ENCODE assay signal across 8 mouse cellular contexts in the genomic region with DNA sequence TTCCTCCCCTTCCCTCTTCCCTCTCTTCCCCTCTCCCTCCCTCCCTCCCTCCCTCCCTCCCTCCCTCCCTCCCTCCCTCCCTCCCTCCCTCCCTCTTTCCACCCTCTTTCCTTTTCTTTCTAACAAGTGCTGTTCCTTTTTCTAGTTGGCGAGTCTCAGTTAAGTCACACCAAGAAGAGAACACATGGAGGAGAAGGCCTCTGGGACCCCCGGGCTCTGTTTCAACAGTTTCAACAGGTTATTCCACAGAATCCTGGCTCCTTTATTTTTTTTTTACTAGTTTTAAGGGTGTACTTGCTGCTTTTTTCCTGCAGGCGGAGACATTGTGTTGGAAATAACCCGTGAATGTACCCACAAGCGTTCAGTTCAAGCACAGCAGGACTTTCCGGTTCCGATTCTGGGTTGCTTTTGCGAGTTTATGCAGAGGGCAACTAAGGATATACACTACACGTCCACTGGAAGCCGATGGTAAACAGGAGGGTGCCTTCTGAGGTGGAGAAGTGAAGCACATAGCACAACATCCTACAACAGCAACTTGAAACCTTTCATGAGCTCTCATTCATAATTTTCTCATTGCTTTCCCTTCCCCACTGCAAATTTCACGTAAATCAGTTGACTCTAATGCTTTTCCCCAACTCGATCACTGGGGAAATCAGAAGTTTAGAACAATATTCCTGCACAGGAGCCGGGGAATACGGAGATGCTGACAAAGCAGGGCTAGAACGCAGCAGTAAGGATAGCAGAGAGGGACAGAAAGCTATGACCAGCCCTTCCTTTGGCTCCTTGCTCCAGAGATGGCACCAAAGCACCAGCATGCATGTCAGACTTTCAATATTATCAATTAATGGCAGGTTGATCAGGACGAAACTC. TPM values are rescaled to one million over a fixed set of nuclear protein-coding genes. Genes with fewer than 3 reads are reported as not detected.
A peak's percentile ranks its signal among the peaks of the same experiment; 100 is the strongest.
DNase-seq lines count a peak whose midpoint lies in the region; ATAC-seq and TF ChIP-seq lines count a peak whose summit lies in the region.

No protein-coding gene starts in this region.

- H3K27ac ChIP-seq in ES-Bruce4 (ENCODE audit: insufficient read depth, low read length), result no peak overlapping the region
- H3K27ac ChIP-seq in forebrain, embryonic 15.5 days (replicated peaks), result no peak overlapping the region; the same call in 1 of the 2 replicates
- H3K27ac ChIP-seq in neural tube, embryonic 14.5 days (ENCODE audit: low read depth, low read length), result no peak overlapping the region

- H3K4me3 ChIP-seq in ES-Bruce4 (ENCODE audit: low read depth, low read length), result peak overlapping the region; percentile 100
- H3K4me3 ChIP-seq in forebrain, embryonic 15.5 days, result peak overlapping the region; percentile 44
- H3K4me3 ChIP-seq in neural tube, embryonic 14.5 days (ENCODE audit: low read depth, low read length), result peak overlapping the region; percentile 43

- no peak for TF ChIP-seq EP300 in ES-Bruce4 (IDR thresholded peaks at IDR 0.05; ENCODE audit: insufficient read depth, low read depth, low read length)

- ATAC-seq in forebrain, embryonic 15.5 days (replicated peaks), result peak; percentile 89
- ATAC-seq in neural tube, embryonic 14.5 days (ENCODE audit: low read depth), result peak; percentile 91

- intact Hi-C loops in heart, postnatal 36 days (cut with DNase I), result loop anchor here (1.0 to 5.0 kb wide), 3 partner anchors 74 to 304 kb away; a partner anchor contains a TSS

- 1% methylated on average over 16 of the region's 16 CpGs for WGBS in forebrain, embryonic 15.5 days
- 2% methylated on average over 16 of the region's 16 CpGs for WGBS in neural tube, embryonic 14.5 days

- H3K9me3 ChIP-seq in ES-Bruce4 (replicated peaks; ENCODE audit: control insufficient read depth, insufficient read depth, low read length, poor library complexity, severe bottlenecking), result no peaks in the 10 kb centered on the region
- H3K9me3 ChIP-seq in forebrain, embryonic 15.5 days, result no peaks in the 10 kb centered on the region
- no peaks in the 10 kb centered on the region for H3K9me3 ChIP-seq in neural tube, embryonic 14.5 days (ENCODE audit: control insufficient read depth, low read length)

- H3K36me3 ChIP-seq in ES-Bruce4 (ENCODE audit: control insufficient read depth, insufficient read depth, low read length, poor library complexity, severe bottlenecking), result no peaks in the 10 kb centered on the region
- H3K36me3 ChIP-seq in forebrain, embryonic 15.5 days, result no peaks in the 10 kb centered on the region
- H3K36me3 ChIP-seq in neural tube, embryonic 14.5 days (ENCODE audit: control insufficient read depth, insufficient read depth, low read length), result no peaks in the 10 kb centered on the region

- H3K4me1 ChIP-seq in ES-Bruce4 (ENCODE audit: control insufficient read depth, insufficient read depth, low read length), result no peaks in the 10 kb centered on the region
- H3K4me1 ChIP-seq in forebrain, embryonic 15.5 days, result no peaks in the 10 kb centered on the region
- no peaks in the 10 kb centered on the region for H3K4me1 ChIP-seq in neural tube, embryonic 14.5 days (ENCODE audit: control insufficient read depth, insufficient read depth, low read length)

- peak overlapping the region; percentile 64 for H3K4me2 ChIP-seq in forebrain, embryonic 15.5 days (replicated peaks)
- H3K4me2 ChIP-seq in neural tube, embryonic 14.5 days (ENCODE audit: low read depth, low read length), result peak overlapping the region; percentile 63

- peak; percentile 7 for TF ChIP-seq CTCF in ES-Bruce4 (IDR thresholded peaks at IDR 0.05; ENCODE audit: low read depth, low read length)

- no peaks in the 10 kb centered on the region; the same call in none of the 2 replicates for H3K27me3 ChIP-seq in ES-Bruce4 (ENCODE audit: control insufficient read depth, insufficient read depth, low read length, poor library complexity, severe bottlenecking)
- no peaks in the 10 kb centered on the region for H3K27me3 ChIP-seq in forebrain, embryonic 15.5 days
- no peaks in the 10 kb centered on the region for H3K27me3 ChIP-seq in neural tube, embryonic 14.5 days (ENCODE audit: control insufficient read depth, insufficient read depth, low read length)

- DNase-seq in c-Kit-positive CD71-positive TER-119-positive erythroid progenitor cells, embryonic 14.5 days (ENCODE audit: low spot score), result peak; percentile 18
- DNase-seq in heart, postnatal 36 days, result peak; percentile 53 to 57
- peak; percentile 47 to 79 for DNase-seq in layer of hippocampus, adult 18-20 months (ENCODE audit: low spot score in 2 of 2)
- DNase-seq in lung, adult 18-20 months, result peak; percentile 44 to 71
- peak; percentile 13 to 36 for DNase-seq in thymus, adult 18-20 months

- no peak for TF ChIP-seq POLR2A in ES-Bruce4 (IDR thresholded peaks at IDR 0.05; ENCODE audit: insufficient read depth, low read length)

- peak overlapping the region; percentile 92 for H3K9ac ChIP-seq in ES-Bruce4 (ENCODE audit: low read depth, poor library complexity, severe bottlenecking)
- H3K9ac ChIP-seq in forebrain, embryonic 15.5 days (replicated peaks), result peak overlapping the region; percentile 62
- H3K9ac ChIP-seq in neural tube, embryonic 14.5 days (replicated peaks; ENCODE audit: low read depth, low read length), result peak overlapping the region; percentile 54

RNA-seq across cellular contexts. Expression of a gene that starts 16.7 kb away (rescaled TPM):
- 4.0 and 5.1 TPM in 2 replicates for polyA plus RNA-seq in ES-Bruce4 (2011; ENCODE audit: insufficient read depth, insufficient read length, low read depth, missing spikeins)
- 16.8 and 19.3 TPM in 2 replicates for polyA plus RNA-seq in forebrain, embryonic 15.5 days (2015; fragmentation: Nextera tagmentation; extraction: Ambion mirVana)
- total RNA-seq in heart, postnatal 36 days (2021), result 1 to 10 TPM; 6.4 to 7.8 TPM
- 10 to 100 TPM; 34.6 to 35.6 TPM for total RNA-seq in layer of hippocampus, adult 18-20 months (2021)
- 37.7 and 47.6 TPM in 2 replicates for polyA plus RNA-seq in neural tube, embryonic 14.5 days (2014; fragmentation: Nextera tagmentation; extraction: Ambion mirVana)

RNA-seq across cellular contexts. Expression of a gene that starts 27.6 kb away (rescaled TPM):
- polyA plus RNA-seq in ES-Bruce4 (2011; ENCODE audit: insufficient read depth, insufficient read length, low read depth, missing spikeins), result 10.2 and 17.2 TPM in 2 replicates
- polyA plus RNA-seq in forebrain, embryonic 15.5 days (2015; fragmentation: Nextera tagmentation; extraction: Ambion mirVana), result 8.9 and 9.4 TPM in 2 replicates
- total RNA-seq in heart, postnatal 36 days (2021), result 1 to 10 TPM; 5.9 to 6.9 TPM
- 1 to 10 TPM in 1 of 2 experiments, under 1 TPM in 1; 0.91 to 1.7 TPM for total RNA-seq in layer of hippocampus, adult 18-20 months (2021)
- 5.1 and 7.3 TPM in 2 replicates for polyA plus RNA-seq in neural tube, embryonic 14.5 days (2014; fragmentation: Nextera tagmentation; extraction: Ambion mirVana)

RNA-seq across cellular contexts. Expression of a gene that starts 57.3 kb away (rescaled TPM):
- 0.20 TPM in 1 of 2 replicates, not detected in the other for polyA plus RNA-seq in ES-Bruce4 (2011; ENCODE audit: insufficient read depth, insufficient read length, low read depth, missing spikeins)
- polyA plus RNA-seq in forebrain, embryonic 15.5 days (2015; fragmentation: Nextera tagmentation; extraction: Ambion mirVana), result 0.55 and 0.56 TPM in 2 replicates
- total RNA-seq in heart, postnatal 36 days (2021), result 10 to 100 TPM in 1 of 2 experiments, 1 to 10 TPM in 1; 8.6 to 12.2 TPM
- 1 to 10 TPM; 7.8 to 9.4 TPM for total RNA-seq in layer of hippocampus, adult 18-20 months (2021)
- 1.3 and 1.5 TPM in 2 replicates for polyA plus RNA-seq in neural tube, embryonic 14.5 days (2014; fragmentation: Nextera tagmentation; extraction: Ambion mirVana)

Comparison
In these comparisons a context has a peak if more than half of its experiments do, and no peak if none do; other contexts are left out.
1. H3K4me3 ChIP-seq: peak in every context shown above with its lines; median percentile 100 in ES-Bruce4; 44 in forebrain, embryonic 15.5 days; 43 in neural tube, embryonic 14.5 days.